ENCODE assay signal across 12 mouse cellular contexts in genomic region chr14:37477599-37477998, GRCm38 (mm10).
"Had no signal": no experiment of that assay in that cellular context is flagged by ENCODE, and none has a peak within 500 bp of the region (broad histone marks: within the 10 kb centered on the region; RNA-seq: fewer than 3 reads in every experiment).

No protein-coding gene starts in this region.

- DNase-seq: retina, postnatal 1 day; right cerebral cortex, adult 18-20 months; right cerebral cortex, postnatal 14 days; right cerebral cortex, postnatal 25 days; right cerebral cortex, postnatal 4 days; spleen, adult 18-20 months; thymus, adult 18-20 months; thymus, adult 2 months; thymus, postnatal 14 days; thymus, postnatal 25 days; thymus, postnatal 36 days; thymus, postnatal 4 days had no signal
